Mouse (Mus musculus) stomach, embryonic 14.5 days (tissue): ENCODE results near the gene Sohlh1. TPM values are rescaled to one million over a fixed set of nuclear protein-coding genes. Genes with fewer than 3 reads are reported as not detected.

Experiments
- ATAC-seq: fragments of 200-750 bp; cut with Nextera tagmentation; 2 replicates; pipeline ENCODE4 v1.8.0; 2017; ENCODE audit warnings: low read depth, moderate TSS enrichment; ENCODE audit not compliant: insufficient number of reproducible peaks, insufficient read depth, low FRiP score
- H3K27ac ChIP-seq: fragments of 300-500 bp; sonication (generic); 2 replicates; pipeline ENCODE4 v1.5.1; 2014; ENCODE audit warnings: mild to moderate bottlenecking, low read length, moderate library complexity, mixed read lengths
- H3K27me3 ChIP-seq: fragments of 300-500 bp; sonication (generic); 2 replicates; pipeline ENCODE4 v1.6.1; 2014; ENCODE audit warnings: low read length, control low read depth, mixed read lengths; ENCODE audit not compliant: control insufficient read depth, insufficient read depth
- H3K36me3 ChIP-seq: fragments of 300-500 bp; sonication (generic); 2 replicates; pipeline ENCODE4 v1.6.1; 2014; ENCODE audit warnings: mild to moderate bottlenecking, control low read depth, low read length, moderate library complexity, mixed read lengths; ENCODE audit not compliant: control insufficient read depth, insufficient read depth
- H3K4me1 ChIP-seq: fragments of 300-500 bp; sonication (generic); 2 replicates; pipeline ENCODE4 v1.6.1; 2014; ENCODE audit warnings: low read length, control low read depth, mixed read lengths; ENCODE audit not compliant: control insufficient read depth, insufficient read depth
- H3K4me2 ChIP-seq: fragments of 300-500 bp; sonication (generic); replicated peaks from 2 replicates; pipeline ENCODE4 v1.6.1; 2014; ENCODE audit warnings: low read depth, low read length, control low read depth
- H3K4me3 ChIP-seq: fragments of 300-500 bp; sonication (generic); 2 replicates; pipeline ENCODE4 v1.5.1; 2014; ENCODE audit warnings: low read depth, low read length, control low read depth
- H3K9ac ChIP-seq: fragments of 300-500 bp; sonication (generic); replicated peaks from 2 replicates; pipeline ENCODE4 v1.6.1; 2014; ENCODE audit warnings: low read depth, mild to moderate bottlenecking, control low read depth, low read length, moderate library complexity, mixed read lengths
- H3K9me3 ChIP-seq: fragments of 300-500 bp; sonication (generic); 2 replicates; pipeline ENCODE4 v1.6.1; 2016; ENCODE audit warnings: low read depth, low read length, control low read depth; ENCODE audit not compliant: control insufficient read depth
- WGBS: fragments of 180-500 bp; shearing (Covaris S2); extraction: QIAGEN DNeasy Blood & Tissue Kit; methylation state at CpG from one replicate; pipeline ENCODE4 v1.1.7; 2014; 5-methylcytosine and 5-hydroxymethylcytosine counted together
- polyA plus RNA-seq: library from polyadenylated mRNA; unstranded; fragments of >200 nt; fragmentation: Nextera tagmentation; extraction: Ambion mirVana; gene quantifications from 2 replicates; pipeline ENCODE4 v1.2.1, GENCODE M21; 2014

Gene Sohlh1
- not detected in 2 replicates for polyA plus RNA-seq

- Histone ChIP-seq H3K27ac (no peak within 1 kb of the TSS), H3K9ac (no peak within 1 kb of the TSS), H3K36me3 (no peaks in the 10 kb centered on the region), H3K27me3 (no peaks in the 10 kb centered on the region), H3K4me1 (no peaks in the 10 kb centered on the region), H3K4me3 (no peak within 1 kb of the TSS), H3K9me3 (no peaks in the 10 kb centered on the region), H3K4me2 (no peak within 1 kb of the TSS)
- no peak for ATAC-seq
- WGBS, result 75% methylated on average over 16 of the region's 16 CpGs
Observed at GRCm38 (mm10) chr2:25847226-25847625, at the start of gene Sohlh1. TSS of gene Sohlh1 (minus strand) at chr2:25847248.

GRCm38 (mm10) chr2:25892440-25892839 lies 45.4 kb upstream of the Sohlh1 start:
- Histone ChIP-seq H3K36me3 (no peaks in the 10 kb centered on the region), H3K9ac (no peak overlapping the region), H3K4me1 (no peaks in the 10 kb centered on the region), H3K4me2 (no peak overlapping the region), H3K27ac (no peak overlapping the region), H3K27me3 (no peaks in the 10 kb centered on the region), H3K9me3 (no peaks in the 10 kb centered on the region), H3K4me3 (no peak overlapping the region)
- 78% methylated on average over 7 of the region's 7 CpGs for WGBS
- no peak for ATAC-seq

- Histone ChIP-seq H3K27me3 (no peaks in the 10 kb centered on the region), H3K9me3 (no peaks in the 10 kb centered on the region), H3K4me1 (no peaks in the 10 kb centered on the region), H3K9ac (no peak overlapping the region), H3K4me2 (no peak overlapping the region), H3K4me3 (no peak overlapping the region), H3K36me3 (no peaks in the 10 kb centered on the region), H3K27ac (no peak overlapping the region)
- ATAC-seq, result no peak
- 48% methylated on average over 5 of the region's 5 CpGs for WGBS
Observed at GRCm38 (mm10) chr2:25888144-25888543, 41.1 kb upstream of the Sohlh1 start.

GRCm38 (mm10) chr2:25887226-25887625 lies 40.2 kb upstream of the Sohlh1 start:
- Histone ChIP-seq H3K9ac (no peak overlapping the region), H3K27ac (no peak overlapping the region), H3K4me3 (no peak overlapping the region), H3K36me3 (no peaks in the 10 kb centered on the region), H3K27me3 (no peaks in the 10 kb centered on the region), H3K4me1 (no peaks in the 10 kb centered on the region), H3K4me2 (no peak overlapping the region), H3K9me3 (no peaks in the 10 kb centered on the region)
- ATAC-seq, result no peak
- 59% methylated on average over 8 of the region's 8 CpGs for WGBS

GRCm38 (mm10) chr2:25884756-25885155 lies 37.7 kb upstream of the Sohlh1 start:
- H3K27ac ChIP-seq, result no peak overlapping the region
- ATAC-seq, result no peak
- H3K9me3 ChIP-seq, result no peaks in the 10 kb centered on the region
- H3K4me1 ChIP-seq, result no peaks in the 10 kb centered on the region
- H3K4me3 ChIP-seq, result no peak overlapping the region
- H3K27me3 ChIP-seq, result no peaks in the 10 kb centered on the region
- H3K36me3 ChIP-seq, result no peaks in the 10 kb centered on the region
- WGBS, result 82% methylated on average over 3 of the region's 3 CpGs
- H3K9ac ChIP-seq, result no peak overlapping the region
- no peak overlapping the region for H3K4me2 ChIP-seq

- H3K4me1 ChIP-seq, result peaks cover 4% of the 10 kb centered on the region; the same call in 1 of the 2 replicates
- no peaks in the 10 kb centered on the region for H3K36me3 ChIP-seq
- peaks cover 18% of the 10 kb centered on the region for H3K27me3 ChIP-seq
- WGBS, result 32% methylated on average over 1 of the region's 1 CpGs
- H3K9ac ChIP-seq, result no peak overlapping the region
- no peak overlapping the region for H3K27ac ChIP-seq
- ATAC-seq, result no peak
- H3K4me3 ChIP-seq, result no peak overlapping the region
- no peaks in the 10 kb centered on the region for H3K9me3 ChIP-seq
- no peak overlapping the region for H3K4me2 ChIP-seq
Observed at GRCm38 (mm10) chr2:25882276-25882675, 35.2 kb upstream of the Sohlh1 start.

- H3K4me2 ChIP-seq, result no peak overlapping the region
- peaks cover 4% of the 10 kb centered on the region; the same call in 1 of the 2 replicates for H3K4me1 ChIP-seq
- WGBS, result 73% methylated on average over 4 of the region's 4 CpGs
- H3K27ac ChIP-seq, result no peak overlapping the region
- H3K9me3 ChIP-seq, result no peaks in the 10 kb centered on the region
- no peak for ATAC-seq
- no peak overlapping the region for H3K9ac ChIP-seq
- H3K4me3 ChIP-seq, result no peak overlapping the region
- no peaks in the 10 kb centered on the region for H3K36me3 ChIP-seq
- peaks cover 24% of the 10 kb centered on the region for H3K27me3 ChIP-seq
Observed at GRCm38 (mm10) chr2:25879061-25879460, 32.0 kb upstream of the Sohlh1 start.

GRCm38 (mm10) chr2:25878516-25878915 lies 31.5 kb upstream of the Sohlh1 start:
- Histone ChIP-seq H3K27me3 (peaks cover 24% of the 10 kb centered on the region), H3K36me3 (no peaks in the 10 kb centered on the region), H3K4me1 (peaks cover 4% of the 10 kb centered on the region; the same call in 1 of the 2 replicates), H3K9ac (no peak overlapping the region), H3K4me3 (no peak overlapping the region), H3K9me3 (no peaks in the 10 kb centered on the region), H3K27ac (no peak overlapping the region), H3K4me2 (no peak overlapping the region)
- ATAC-seq, result no peak
- WGBS, result 83% methylated on average over 2 of the region's 2 CpGs

- Histone ChIP-seq H3K27me3 (peaks cover 24% of the 10 kb centered on the region), H3K4me2 (peak overlapping the region; percentile 56), H3K27ac (no peak overlapping the region), H3K4me3 (peak overlapping the region; percentile 32), H3K9me3 (no peaks in the 10 kb centered on the region), H3K9ac (no peak overlapping the region), H3K4me1 (peaks cover 4% of the 10 kb centered on the region; the same call in 1 of the 2 replicates), H3K36me3 (no peaks in the 10 kb centered on the region)
- ATAC-seq, result no peak
- WGBS, result 3% methylated on average over 44 of the region's 49 CpGs
Observed at GRCm38 (mm10) chr2:25877736-25878268, 30.8 kb upstream of the Sohlh1 start.
